In the genomic region with DNA sequence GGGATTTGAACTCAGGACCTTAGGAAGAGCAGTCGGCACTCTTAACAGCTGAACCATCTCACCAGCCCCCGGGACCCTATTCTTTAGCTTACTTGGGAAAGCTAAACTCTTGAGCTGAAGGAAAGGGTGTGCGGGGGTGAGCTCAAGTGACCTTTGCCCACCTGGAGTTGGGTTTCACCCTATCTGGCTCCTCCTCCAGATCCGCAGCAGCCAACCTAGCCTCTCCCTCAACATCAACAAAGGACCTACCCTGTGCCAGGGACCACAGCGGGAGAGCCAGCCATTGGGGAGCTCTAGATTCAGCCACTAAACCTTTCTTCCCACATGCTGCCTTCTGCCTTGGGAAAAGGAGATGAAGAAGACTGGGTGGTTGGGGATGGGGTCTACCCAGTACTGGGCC, we compare ENCODE assay signal across 19 mouse cellular contexts. TPM values are rescaled to one million over a fixed set of nuclear protein-coding genes. Genes with fewer than 3 reads are reported as not detected.
DNase-seq lines count a peak whose midpoint lies in the region; ATAC-seq and TF ChIP-seq lines count a peak whose summit lies in the region.
"Had no signal": no experiment of that assay in that cellular context is flagged by ENCODE, and none has a peak within 500 bp of the region (broad histone marks: within the 10 kb centered on the region; RNA-seq: fewer than 3 reads in every experiment).

No protein-coding gene starts in this region.

- H3K27me3 ChIP-seq in kidney, adult 2 months (replicated peaks; ENCODE audit: control insufficient read depth, insufficient read depth, low read length), result no peaks in the 10 kb centered on the region
- H3K27me3 ChIP-seq in intestine, postnatal 0 days (replicated peaks; ENCODE audit: control insufficient read depth, insufficient read depth, low read length), result no peaks in the 10 kb centered on the region
- no peaks in the 10 kb centered on the region for H3K27me3 ChIP-seq in stomach, postnatal 0 days (ENCODE audit: control insufficient read depth, insufficient read depth, low read length)

- no peaks in the 10 kb centered on the region for H3K9me3 ChIP-seq in intestine, postnatal 0 days (ENCODE audit: control insufficient read depth)
- H3K9me3 ChIP-seq in stomach, postnatal 0 days (ENCODE audit: control insufficient read depth, low read length), result no peaks in the 10 kb centered on the region
- H3K9me3 ChIP-seq: embryonic facial prominence, embryonic 10.5 days; forebrain, embryonic 13.5 days; heart, embryonic 10.5 days; hindbrain, embryonic 12.5 days had no signal

- H3K9ac ChIP-seq in intestine, postnatal 0 days (ENCODE audit: low read depth, low read length), result no peak overlapping the region
- H3K9ac ChIP-seq in stomach, postnatal 0 days (ENCODE audit: low read length), result no peak overlapping the region
- H3K9ac ChIP-seq: forebrain, embryonic 13.5 days; forebrain, postnatal 0 days; hindbrain, embryonic 12.5 days had no signal

- DNase-seq in kidney, adult 2 months, result peak; percentile 63
- DNase-seq in kidney, adult 8-10 months, result no peak
- DNase-seq in stomach, postnatal 0 days (ENCODE audit: low spot score), result peak; percentile 85
- no peak for DNase-seq in left cerebral cortex, postnatal 25 days (ENCODE audit: low spot score in 2 of 2)
- no peak for DNase-seq in ovary, postnatal 10 days (ENCODE audit: low spot score)
- DNase-seq: adrenal gland, postnatal 14 days; cerebellum, adult 18-20 months; cerebellum, postnatal 10 days; forebrain, postnatal 0 days; gastrocnemius, adult 2 months; gastrocnemius, postnatal 25 days; heart, postnatal 10 days; heart, postnatal 4 days had no signal

- no peaks in the 10 kb centered on the region for H3K36me3 ChIP-seq in kidney, adult 2 months (ENCODE audit: control insufficient read depth, insufficient read depth, low read length)
- no peaks in the 10 kb centered on the region for H3K36me3 ChIP-seq in intestine, postnatal 0 days (ENCODE audit: control insufficient read depth, insufficient read depth)
- no peaks in the 10 kb centered on the region for H3K36me3 ChIP-seq in stomach, postnatal 0 days (ENCODE audit: control insufficient read depth, insufficient read depth, low read length)
- H3K36me3 ChIP-seq: embryonic facial prominence, embryonic 10.5 days; heart, embryonic 10.5 days; hindbrain, embryonic 12.5 days had no signal

- peaks cover 29% of the 10 kb centered on the region for H3K4me1 ChIP-seq in kidney, adult 2 months (ENCODE audit: control insufficient read depth, insufficient read depth, low read length)
- H3K4me1 ChIP-seq in bone marrow macrophage, adult 2 months (ENCODE audit: control insufficient read depth, insufficient read depth, low read length), result peaks cover 60% of the 10 kb centered on the region
- peaks cover 13% of the 10 kb centered on the region for H3K4me1 ChIP-seq in intestine, postnatal 0 days (replicated peaks; ENCODE audit: control insufficient read depth, insufficient read depth, low read length)
- H3K4me1 ChIP-seq in stomach, postnatal 0 days (replicated peaks; ENCODE audit: control insufficient read depth, insufficient read depth), result peaks cover 7% of the 10 kb centered on the region; the same call in 1 of the 2 replicates

- peak; percentile 63 for ATAC-seq in intestine, postnatal 0 days
- peak; percentile 73 for ATAC-seq in stomach, postnatal 0 days (ENCODE audit: low FRiP score, low TSS enrichment)
- ATAC-seq: forebrain, embryonic 13.5 days; forebrain, postnatal 0 days had no signal

- no peak overlapping the region for H3K27ac ChIP-seq in kidney, adult 2 months (ENCODE audit: insufficient read depth, low read depth, low read length)
- H3K27ac ChIP-seq in bone marrow macrophage, adult 2 months (ENCODE audit: insufficient read depth, low read depth, low read length), result peak overlapping the region; percentile 5; the same call in 1 of the 2 replicates
- H3K27ac ChIP-seq in intestine, postnatal 0 days (ENCODE audit: low read depth, low read length), result peak overlapping the region; percentile 68
- H3K27ac ChIP-seq in stomach, postnatal 0 days (replicated peaks), result peak overlapping the region; percentile 85
- H3K27ac ChIP-seq: embryonic facial prominence, embryonic 10.5 days; forebrain, embryonic 13.5 days; gastrocnemius, adult 2 months; heart, embryonic 10.5 days; hindbrain, embryonic 12.5 days had no signal

- TF ChIP-seq CTCF in kidney, adult 2 months (conservative IDR thresholded peaks at IDR 0.05; ENCODE audit: insufficient read depth, insufficient read length, low read depth, low read length), result no peak
- TF ChIP-seq CTCF in bone marrow macrophage, adult 2 months (IDR thresholded peaks at IDR 0.05; ENCODE audit: low read depth, low read length), result no peak
- no peak for TF ChIP-seq CTCF in intestine, postnatal 0 days (IDR thresholded peaks at IDR 0.05; ENCODE audit: low read depth)
- TF ChIP-seq CTCF in stomach, postnatal 0 days (IDR thresholded peaks at IDR 0.05; ENCODE audit: low read depth), result no peak

- no peak overlapping the region for H3K4me2 ChIP-seq in intestine, postnatal 0 days (replicated peaks; ENCODE audit: low read depth)
- no peak overlapping the region for H3K4me2 ChIP-seq in stomach, postnatal 0 days (replicated peaks; ENCODE audit: low read depth)
- H3K4me2 ChIP-seq: forebrain, embryonic 13.5 days; hindbrain, embryonic 12.5 days had no signal

- WGBS in kidney, adult 2 months, result 58% methylated on average over 5 of the region's 5 CpGs
- 43% methylated on average over 5 of the region's 5 CpGs for WGBS in intestine, postnatal 0 days
- WGBS in stomach, postnatal 0 days, result 64% methylated on average over 5 of the region's 5 CpGs

- TF ChIP-seq EP300 in stomach, postnatal 0 days (optimal IDR thresholded peaks at IDR 0.05), result no peak

- no peak for TF ChIP-seq POLR2A in kidney, adult 2 months (IDR thresholded peaks at IDR 0.05; ENCODE audit: low read depth, low read length)
- no peak for TF ChIP-seq POLR2A in bone marrow macrophage, adult 2 months (IDR thresholded peaks at IDR 0.05; ENCODE audit: borderline replicate concordance, low read depth, low read length)

- intact Hi-C loops in left cerebral cortex, postnatal 25 days (cut with DNase I), result no loop called here

- no peak overlapping the region for H3K4me3 ChIP-seq in kidney, adult 2 months (ENCODE audit: insufficient read depth, low read depth, low read length)
- no peak overlapping the region for H3K4me3 ChIP-seq in bone marrow macrophage, adult 2 months (ENCODE audit: insufficient read depth, low read length)
- H3K4me3 ChIP-seq in intestine, postnatal 0 days (ENCODE audit: low read depth, low read length), result no peak overlapping the region
- H3K4me3 ChIP-seq in stomach, postnatal 0 days (ENCODE audit: low read depth, low read length), result no peak overlapping the region
- H3K4me3 ChIP-seq: embryonic facial prominence, embryonic 10.5 days; forebrain, embryonic 13.5 days; gastrocnemius, adult 2 months; heart, embryonic 10.5 days; hindbrain, embryonic 12.5 days had no signal

RNA-seq across cellular contexts. Expression of gene Prkcd, which starts 2.2 kb away (rescaled TPM):
- 80.6 and 96.2 TPM in 2 replicates for polyA plus RNA-seq in kidney, adult 2 months (2012; rRNA removed)
- 404 TPM in 2 replicates for polyA plus RNA-seq in bone marrow macrophage, adult 2 months (2012; ENCODE audit: insufficient read depth, insufficient read length, missing spikeins)
- polyA plus RNA-seq in intestine, postnatal 0 days (2015; fragmentation: Nextera tagmentation; extraction: Ambion mirVana), result 54.7 and 60.6 TPM in 2 replicates
- polyA plus RNA-seq in stomach, postnatal 0 days (2015; fragmentation: Nextera tagmentation; extraction: Ambion mirVana), result 62.8 and 72.3 TPM in 2 replicates
- 10 to 100 TPM; 12.4 to 15.2 TPM for total RNA-seq in left cerebral cortex, postnatal 25 days (2021)

RNA-seq across cellular contexts. Expression of gene Rft1, which starts 25.9 kb away (rescaled TPM):
- polyA plus RNA-seq in kidney, adult 2 months (2012; rRNA removed), result 17.6 and 18.8 TPM in 2 replicates
- 18.4 and 20.5 TPM in 2 replicates for polyA plus RNA-seq in bone marrow macrophage, adult 2 months (2012; ENCODE audit: insufficient read depth, insufficient read length, missing spikeins)
- 8.4 and 9.0 TPM in 2 replicates for polyA plus RNA-seq in intestine, postnatal 0 days (2015; fragmentation: Nextera tagmentation; extraction: Ambion mirVana)
- polyA plus RNA-seq in stomach, postnatal 0 days (2015; fragmentation: Nextera tagmentation; extraction: Ambion mirVana), result 12.1 and 12.3 TPM in 2 replicates
- total RNA-seq in left cerebral cortex, postnatal 25 days (2021), result 10 to 100 TPM; 11.4 to 12.4 TPM

Comparison
In these comparisons a context has a peak if more than half of its experiments do, and no peak if none do; other contexts are left out.
1. DNase-seq: peak in kidney, adult 2 months (single experiment) and stomach, postnatal 0 days (single experiment); none in kidney, adult 8-10 months (0 of 2), left cerebral cortex, postnatal 25 days (0 of 2) and ovary, postnatal 10 days (single experiment).